Mouse (Mus musculus) erythroblast, embryonic 14.5 days (primary cell): ENCODE measurements around the gene Zfp352.

ENCODE experiments used
- GATA1 ChIP-seq: IDR thresholded peaks from 2 replicates; pipeline ENCODE4 v1.6.1; 2012; ENCODE audit warnings: low read length, inconsistent platforms, mixed read lengths
- TAL1 ChIP-seq: IDR thresholded peaks from 3 replicates; pipeline ENCODE4 v1.6.1; 2012; ENCODE audit warnings: low read length, inconsistent platforms, mixed read lengths

GRCm38 (mm10) chr4:90203421-90203820, 15.2 kb upstream of the Zfp352 start:
- no peak for TF ChIP-seq GATA1
- no peak for TF ChIP-seq TAL1
